Mouse (Mus musculus) liver, adult 2 months (tissue): ENCODE data around the gene Fgb.

Source experiments
- CTCF ChIP-seq: fragments of 200-500 bp; IDR thresholded peaks from 2 replicates; pipeline ENCODE4 v1.5.1; 2011; ENCODE audit warnings: low read depth, low read length, control low read depth
- POLR2A ChIP-seq: fragments of 200-500 bp; IDR thresholded peaks from 2 replicates; pipeline ENCODE4 v1.6.1; 2011; ENCODE audit warnings: low read length, control low read depth; ENCODE audit not compliant: insufficient read depth; ENCODE audit errors: extremely low read depth

DNA sequence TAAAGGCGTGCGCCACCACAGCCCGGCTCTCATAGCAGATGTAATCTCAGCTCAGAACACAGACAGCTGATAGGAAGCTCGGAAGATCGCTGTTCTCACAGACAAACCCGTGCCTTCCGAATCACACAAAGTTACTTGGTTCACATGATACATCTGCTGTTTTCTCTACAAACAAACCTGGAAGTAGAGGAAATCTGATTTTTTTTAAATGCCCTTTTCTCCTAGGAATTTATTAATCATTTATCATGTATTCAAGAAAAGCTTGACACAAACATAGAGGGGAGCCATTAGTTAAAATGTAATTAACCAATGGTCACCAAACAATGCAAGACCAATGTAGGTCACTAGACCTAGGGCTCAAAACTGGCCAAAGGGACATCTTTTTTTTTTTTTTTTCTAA lies 44.9 kb downstream of the Fgb start:
- TF ChIP-seq CTCF (no peak), POLR2A (no peak)
